Mouse (Mus musculus) thymus, postnatal 25 days (tissue): Measurements from ENCODE around the gene Utp6.
A peak's percentile ranks its signal among the peaks of the same experiment; 100 is the strongest.
"Not testable (repeated sequence)": the region's sequence is repeated elsewhere in the genome, so short reads cannot be mapped to it uniquely, and the experiment has no call there.

Experiments
- DNase-seq: peaks from one replicate; pipeline ENCODE4 v3.0.0; 2022

Utp6 gene

DNA sequence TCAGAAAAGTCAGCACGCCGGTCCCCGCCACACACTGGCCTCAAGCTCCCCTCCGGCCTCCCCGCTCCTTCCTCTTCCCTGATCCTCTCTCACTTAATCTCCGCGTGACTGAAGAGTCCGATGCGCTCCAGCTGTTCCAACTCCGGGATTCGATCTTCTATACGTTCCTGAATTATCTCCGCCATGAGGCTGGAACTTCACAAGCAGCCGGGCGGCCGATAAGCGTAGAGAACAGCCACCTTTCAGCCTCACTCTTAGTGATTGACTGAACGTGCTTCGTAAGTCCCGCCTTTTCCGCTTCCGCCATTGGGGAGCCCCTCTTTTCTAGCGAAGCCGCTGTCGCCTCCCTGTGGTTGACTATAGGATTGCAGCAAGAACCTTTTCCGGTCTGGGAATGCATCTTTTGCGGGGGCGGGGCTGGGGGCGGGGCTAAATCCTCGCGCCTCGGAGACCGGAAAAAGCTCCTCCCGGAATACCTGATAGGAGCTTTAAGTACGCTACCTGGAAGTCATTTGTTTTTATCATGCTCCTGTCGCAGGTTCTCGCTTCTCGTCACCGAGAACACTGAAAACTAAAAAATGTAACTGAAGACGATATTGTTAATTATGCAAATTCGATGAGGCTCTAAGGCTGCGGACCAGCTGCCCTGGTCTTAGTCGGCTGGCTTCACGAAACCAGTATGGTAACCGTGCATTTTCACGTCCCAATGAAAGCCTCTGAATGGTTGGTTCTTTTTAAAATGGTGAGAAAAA is at the start of gene Utp6:
TSS of gene Utp6 (minus strand) at position 266 of the 752 bp plus-strand sequence.
- DNase-seq: peak; percentile 100

DNA sequence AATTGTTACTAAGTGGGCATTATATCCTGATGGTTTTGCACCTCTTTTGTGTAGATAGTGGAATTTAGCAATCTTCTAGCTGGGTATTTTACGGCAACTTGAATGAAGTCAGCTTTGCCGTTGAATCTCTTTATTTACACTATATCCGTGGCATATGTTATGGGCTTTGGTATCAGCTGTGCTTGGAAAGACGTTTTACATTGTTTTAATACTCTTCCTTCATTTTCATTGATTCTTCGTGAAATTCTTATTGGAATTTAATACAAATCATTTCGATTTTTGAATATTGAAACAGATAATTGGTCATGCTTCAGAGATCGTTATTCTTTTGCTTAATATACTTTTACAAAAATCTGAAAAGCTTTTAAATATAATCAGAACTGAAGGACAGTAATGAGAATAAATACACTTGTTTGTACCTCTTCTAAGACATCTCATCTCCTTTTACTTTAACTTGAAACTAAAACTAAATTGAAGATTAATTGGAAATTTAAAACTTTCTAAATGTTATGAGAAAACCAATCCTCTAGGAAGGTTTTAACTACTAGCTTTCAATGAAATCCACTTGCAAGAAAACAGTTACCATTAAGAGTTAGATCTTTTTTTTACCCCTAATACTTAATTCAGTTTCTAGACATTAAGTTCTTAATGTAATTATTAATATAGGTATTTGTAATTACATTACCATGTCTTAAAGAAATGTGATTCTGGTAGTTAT is 32.2 kb upstream of the Utp6 start:
- no peak for DNase-seq

DNA sequence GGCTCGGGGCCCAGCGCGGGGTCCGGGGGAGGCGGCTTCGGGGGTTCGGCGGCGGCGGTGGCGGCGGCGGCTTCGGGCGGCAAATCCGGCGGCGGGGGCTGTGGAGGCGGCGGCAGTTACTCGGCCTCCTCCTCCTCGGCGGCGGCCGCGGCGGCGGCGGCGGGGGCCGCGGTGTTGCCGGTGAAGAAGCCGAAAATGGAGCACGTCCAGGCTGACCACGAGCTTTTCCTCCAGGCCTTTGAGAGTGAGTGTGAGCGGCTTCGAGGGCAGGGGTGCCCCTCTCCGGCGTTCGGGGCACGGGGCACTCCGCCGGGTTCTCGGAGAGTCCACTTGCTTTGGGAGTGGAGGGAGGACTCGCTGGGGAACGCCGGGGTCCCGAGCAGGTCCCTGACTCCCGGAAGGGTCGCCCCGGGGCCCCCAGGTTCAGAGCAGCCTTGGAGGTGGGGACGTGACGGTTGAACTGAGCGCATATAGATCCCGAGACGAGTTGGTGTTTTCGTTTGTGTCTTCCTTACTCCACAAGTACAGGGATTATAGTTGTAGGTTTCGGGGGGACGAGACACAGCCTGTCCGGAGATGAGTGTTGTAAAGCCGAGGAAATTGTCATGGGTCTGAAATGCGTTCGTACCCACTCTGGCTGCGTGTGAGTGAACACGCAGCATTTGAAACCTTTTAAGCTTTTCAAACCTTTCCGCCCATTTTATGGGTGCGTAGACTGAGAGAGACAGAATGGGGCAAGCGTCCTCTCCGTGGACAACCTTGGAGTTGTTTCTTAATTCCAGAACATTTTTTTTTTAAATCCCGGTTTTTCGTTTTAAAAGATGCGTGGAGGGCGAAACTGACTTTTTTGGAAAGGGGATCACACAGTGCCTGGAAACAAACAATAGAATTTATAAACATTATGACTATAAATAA is 31.4 kb upstream of the Utp6 start:
- no peak for DNase-seq

GRCm38 (mm10) chr11:79992592-79993355 is 30.6 kb upstream of the Utp6 start, which contains the start of gene Suz12:
Gene Suz12 (plus strand): TSS chr11:79993106.
- DNase-seq: peak; percentile 95

DNA sequence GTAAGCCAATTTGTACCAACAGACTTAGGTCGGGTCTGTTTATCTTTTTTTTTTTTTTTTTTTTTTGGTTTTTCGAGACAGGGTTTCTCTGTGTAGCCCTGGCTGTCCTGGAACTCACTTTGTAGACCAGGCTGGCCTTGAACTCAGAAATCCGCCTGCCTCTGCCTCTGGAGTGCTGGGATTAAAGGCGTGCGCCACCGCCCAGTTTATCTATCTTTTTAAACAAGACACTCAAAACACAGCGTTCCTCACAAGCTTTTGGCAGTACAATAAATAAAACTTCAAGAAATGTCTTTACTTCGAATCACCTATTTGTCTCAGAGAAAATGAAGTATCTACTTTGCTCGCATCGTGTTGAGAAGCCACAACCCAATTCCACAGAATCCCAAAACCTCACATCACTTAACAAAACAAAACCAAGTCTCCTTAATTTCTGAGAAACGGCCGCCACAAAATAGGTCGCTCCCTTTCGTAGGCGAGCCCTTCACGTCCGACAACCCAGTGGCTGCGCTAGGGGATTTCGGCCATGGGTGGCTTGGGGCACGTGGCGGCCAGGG is 29.9 kb upstream of the Utp6 start:
- DNase-seq: no peak

DNA sequence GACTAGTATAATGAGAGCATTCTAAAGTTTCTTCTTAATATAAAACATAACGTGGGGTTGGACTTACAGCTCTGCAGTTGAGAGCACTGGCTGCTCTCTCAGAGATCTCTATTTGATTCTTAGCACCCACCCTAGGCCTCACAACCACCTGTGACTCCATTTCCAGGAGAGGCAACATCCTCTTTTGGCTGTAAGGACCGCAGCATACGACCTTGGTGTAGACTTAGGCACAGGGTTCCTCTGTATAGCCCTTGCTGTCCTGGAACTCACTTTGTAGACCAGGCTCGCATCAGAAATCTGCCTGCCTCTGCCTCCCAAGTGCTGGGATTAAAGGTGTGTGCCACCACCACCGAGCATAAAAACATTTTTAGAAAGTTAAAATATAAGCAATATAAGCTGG is 29.4 kb upstream of the Utp6 start:
- no peak for DNase-seq

DNA sequence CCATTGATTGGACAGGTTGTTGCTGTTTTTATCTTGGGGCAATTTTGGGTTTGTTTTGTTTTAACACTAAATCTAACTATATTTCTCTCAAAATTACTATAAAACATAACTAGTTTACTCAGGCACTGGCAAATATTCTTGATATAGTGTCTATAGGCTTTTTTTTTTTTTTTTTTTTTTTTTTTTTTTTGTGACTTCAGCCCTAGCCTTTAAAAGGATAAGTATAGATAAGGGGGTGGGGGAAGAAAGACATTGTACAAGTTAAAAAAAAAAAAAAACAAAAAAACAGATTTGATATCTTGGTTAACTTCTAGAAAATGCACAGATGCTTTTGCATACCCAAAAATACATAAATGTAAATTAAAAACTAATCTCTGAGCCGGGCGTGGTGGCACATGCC is 27.9 kb upstream of the Utp6 start:
- DNase-seq: no peak

DNA sequence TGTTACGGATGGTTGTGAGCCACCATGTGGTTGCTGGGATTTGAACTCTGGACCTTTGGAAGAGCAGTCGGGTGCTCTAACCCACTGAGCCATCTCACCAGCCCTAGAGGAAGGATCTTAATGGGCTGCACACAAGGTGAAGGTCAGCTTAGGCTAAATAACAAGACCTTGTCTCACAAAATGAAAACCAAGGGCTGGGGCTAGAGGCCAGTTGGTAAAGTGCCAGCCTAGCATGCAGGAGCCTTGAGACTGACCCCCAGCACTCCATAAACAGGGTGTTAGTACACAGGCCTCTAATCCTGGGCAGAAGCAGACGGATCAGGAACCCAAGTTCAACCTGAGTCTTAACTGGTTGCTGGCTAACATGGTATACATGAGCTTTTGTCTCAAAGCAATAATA is 25.7 kb upstream of the Utp6 start:
- no peak for DNase-seq

GRCm38 (mm10) chr11:79986886-79987285 is 24.7 kb upstream of the Utp6 start:
- no peak for DNase-seq

DNA sequence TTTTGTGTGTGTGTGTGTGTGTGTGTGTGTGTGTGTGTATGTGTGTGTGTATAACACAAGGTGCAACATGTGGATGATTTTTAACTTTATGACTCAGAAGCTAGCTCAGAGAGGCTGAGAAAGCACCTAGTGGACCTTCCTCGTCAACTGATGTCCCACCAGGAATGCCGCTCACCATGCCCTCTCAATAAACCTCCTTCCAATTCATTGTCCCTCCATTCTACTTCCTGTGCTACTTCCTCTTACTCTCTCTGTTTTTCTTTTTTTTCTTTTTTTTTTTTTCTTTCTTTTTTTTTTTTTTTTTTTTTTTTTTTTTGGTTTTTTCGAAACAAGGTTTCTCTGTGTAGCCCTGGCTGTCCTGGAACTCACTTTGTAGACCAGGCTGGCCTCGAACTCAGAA is 15.6 kb upstream of the Utp6 start:
- not testable (repeated sequence) for DNase-seq

DNA sequence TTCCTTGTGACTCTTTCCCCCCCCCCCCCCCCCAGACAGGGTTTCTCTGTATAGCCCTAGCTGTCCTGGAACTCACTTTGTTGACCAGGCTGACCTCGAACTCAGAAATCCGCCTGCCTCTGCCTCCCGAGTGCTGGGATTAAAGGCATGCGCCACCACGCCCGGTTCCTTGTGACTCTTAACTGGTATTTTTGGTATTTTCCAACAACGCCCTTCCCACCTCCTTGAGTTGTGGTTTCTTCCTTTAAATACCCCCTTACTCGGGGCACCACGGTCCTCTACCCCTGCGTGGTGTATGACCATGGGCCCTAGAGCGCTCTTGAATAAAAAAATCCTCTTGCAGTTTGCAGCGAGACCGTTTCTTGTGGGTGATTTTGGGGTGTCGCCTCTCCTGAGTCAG is 14.9 kb upstream of the Utp6 start:
- DNase-seq: not testable (repeated sequence)

- not testable (repeated sequence) for DNase-seq
Measured at GRCm38 (mm10) chr11:79976645-79977044, 14.5 kb upstream of the Utp6 start.

GRCm38 (mm10) chr11:79976222-79976621 is 14.0 kb upstream of the Utp6 start:
- no peak for DNase-seq

DNA sequence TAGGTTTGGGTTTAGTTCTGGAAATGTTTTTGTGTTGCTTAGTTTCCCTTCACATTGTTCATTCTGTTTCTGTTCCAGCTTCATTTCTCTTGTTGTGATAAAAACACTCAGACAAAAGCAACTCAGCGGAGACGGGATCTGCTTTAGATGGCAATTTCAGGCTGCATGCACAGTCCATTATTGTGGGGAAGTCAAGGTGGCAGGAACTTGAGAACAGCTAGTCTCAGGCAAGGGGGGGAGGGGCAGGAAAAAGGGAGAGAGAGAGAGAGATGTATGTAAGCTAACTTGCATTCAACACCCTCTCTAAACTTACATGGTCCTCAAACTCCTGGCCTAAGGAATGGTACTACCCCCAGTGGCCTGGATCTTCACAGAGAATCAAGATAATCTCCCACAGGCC is 13.2 kb upstream of the Utp6 start:
- DNase-seq: no peak

- DNase-seq: peak; percentile 32
Measured at GRCm38 (mm10) chr11:79973626-79974476, 11.7 kb upstream of the Utp6 start.

- DNase-seq: no peak
Measured at GRCm38 (mm10) chr11:79973133-79973532, 10.9 kb upstream of the Utp6 start.

- DNase-seq: no peak
Measured at GRCm38 (mm10) chr11:79967752-79968151, 5.6 kb upstream of the Utp6 start.

GRCm38 (mm10) chr11:79965896-79966295 is 3.7 kb upstream of the Utp6 start:
- no peak for DNase-seq

DNA sequence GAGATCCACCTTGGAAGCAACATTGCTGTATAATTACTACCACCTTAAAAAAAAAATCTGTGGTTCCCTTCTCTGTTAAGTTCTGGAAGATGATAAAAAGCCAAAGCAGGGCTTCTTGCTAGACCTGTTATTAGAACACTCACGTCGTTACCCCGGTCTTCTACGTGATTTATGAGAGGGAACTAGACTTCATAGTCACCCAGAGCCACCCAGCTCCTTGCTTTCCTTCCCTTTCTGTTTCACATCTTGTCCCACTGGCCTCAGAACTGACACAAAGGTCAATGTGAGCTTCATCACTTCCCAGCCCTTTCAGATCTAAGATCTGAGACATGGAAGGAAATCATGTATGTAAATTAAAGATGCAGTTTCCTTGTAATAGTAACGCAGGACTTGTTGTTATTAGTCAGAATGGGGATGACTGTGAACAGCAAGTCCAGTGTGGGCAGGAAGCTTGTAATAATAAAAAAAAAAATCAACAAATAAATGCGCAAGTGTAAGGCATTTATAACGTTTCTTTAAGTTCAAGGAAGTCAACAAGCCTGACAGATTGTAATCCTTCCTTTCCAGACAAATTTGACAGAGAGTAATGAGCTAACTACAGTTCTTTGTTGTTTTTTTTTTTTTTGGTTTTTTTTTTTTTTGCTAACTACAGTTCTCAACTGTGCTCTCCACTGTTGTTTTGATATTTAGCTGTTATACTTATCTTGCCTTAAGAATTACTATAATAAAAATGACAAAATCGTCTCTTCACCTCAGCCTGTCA is 1.2 kb upstream of the Utp6 start:
- DNase-seq: no peak

DNA sequence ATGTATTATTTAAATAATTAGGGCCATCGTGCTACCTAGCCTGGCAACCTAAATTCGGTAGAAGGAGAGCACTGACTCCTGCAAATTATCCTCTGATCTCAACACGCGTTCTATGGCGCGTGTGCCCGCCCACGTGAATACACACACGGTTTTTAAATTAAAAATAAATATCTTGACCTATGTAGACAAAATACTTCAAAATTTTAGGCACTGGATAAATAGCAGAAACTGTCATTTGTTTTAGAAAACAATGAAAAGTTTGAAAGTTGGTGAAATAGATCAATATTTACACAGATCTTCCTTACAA is 640 bp upstream of the Utp6 start:
- DNase-seq: no peak
